Mouse (Mus musculus) midbrain, embryonic 16.5 days (tissue): Measurements from ENCODE around the gene Ahdc1. TPM values are rescaled to one million over a fixed set of nuclear protein-coding genes. Genes with fewer than 3 reads are reported as not detected.

Experiments
- polyA plus RNA-seq: library from polyadenylated mRNA; unstranded; fragments of >200 nt; fragmentation: Nextera tagmentation; extraction: Ambion mirVana; gene quantifications from 2 replicates; pipeline ENCODE4 v1.2.1, GENCODE M21; 2015

Gene Ahdc1
- polyA plus RNA-seq, 1 experiment from 2014 or later: 11.2 TPM

Other genes starting within 250 kb of the Ahdc1 start
- gene Rpa2, start 242.9 kb upstream of the Ahdc1 start, polyA plus RNA-seq: 31.6 and 31.7 TPM in 2 replicates
- 0.15 and 0.38 TPM in 2 replicates for gene Themis2, start 214.9 kb upstream of the Ahdc1 start, polyA plus RNA-seq
- 58.2 and 58.5 TPM in 2 replicates for gene Ppp1r8, start 168.1 kb upstream of the Ahdc1 start, polyA plus RNA-seq
- gene Stx12, start 126.8 kb upstream of the Ahdc1 start, polyA plus RNA-seq: 174 and 177 TPM in 2 replicates
- gene Fam76a, start 88.7 kb upstream of the Ahdc1 start, polyA plus RNA-seq: 41.8 and 42.7 TPM in 2 replicates
- 0.05 TPM in 1 of 2 replicates, not detected in the other for gene Fgr, start 37.2 kb upstream of the Ahdc1 start, polyA plus RNA-seq
- 20.1 and 27.1 TPM in 2 replicates for gene Wasf2, start 119.2 kb downstream of the Ahdc1 start, polyA plus RNA-seq
- 3.8 and 4.1 TPM in 2 replicates for gene Cd164l2, start 200.9 kb downstream of the Ahdc1 start, polyA plus RNA-seq
- 1.5 and 2.0 TPM in 2 replicates for gene Gpr3, start 201.3 kb downstream of the Ahdc1 start, polyA plus RNA-seq
- gene Map3k6, start 229.6 kb downstream of the Ahdc1 start, polyA plus RNA-seq: 2.8 TPM in 2 replicates